Mouse (Mus musculus) duodenum, adult 2 months (tissue): Measurements from ENCODE around the gene Slx4. TPM values are rescaled to one million over a fixed set of nuclear protein-coding genes. Genes with fewer than 3 reads are reported as not detected.

Experiments used
- polyA plus RNA-seq: library from polyadenylated mRNA; depleted of rRNA; stranded (reverse); fragments of >200 nt; gene quantifications from 2 replicates; pipeline ENCODE4 v1.2.3, GENCODE M21; 2012; ENCODE audit warnings: low replicate concordance; rRNA removed

Slx4 gene
- polyA plus RNA-seq = 20.3 and 32.0 TPM in 2 replicates

GRCm38 (mm10) chr16:4003489-4004398 lies at the start of gene Slx4:
Gene Slx4, minus strand, starts transcription at chr16:4003770.

GRCm38 (mm10) chr16:4036807-4037206 lies 33.2 kb upstream of the Slx4 start, which contains the start of gene Dnase1:
Gene Dnase1, plus strand, starts transcription at chr16:4036942.

GRCm38 (mm10) chr16:3976251-3976671 lies 27.3 kb downstream of the Slx4 start, which contains the start of gene Nlrc3:
Gene Nlrc3, minus strand, starts transcription at chr16:3976632.

Other genes starting within 250 kb of the Slx4 start
- not detected in 2 replicates for gene Olfr15, start 172.9 kb downstream of the Slx4 start, polyA plus RNA-seq
- gene Zfp174, start 156.5 kb downstream of the Slx4 start, polyA plus RNA-seq = 0.18 and 0.47 TPM in 2 replicates
- 63.9 and 68.5 TPM in 2 replicates for gene Naa60, start 131.4 kb downstream of the Slx4 start, polyA plus RNA-seq
- gene Zfp597, start 119.2 kb downstream of the Slx4 start, polyA plus RNA-seq = 0.78 and 0.83 TPM in 2 replicates
- gene Gm20695, start 119.1 kb downstream of the Slx4 start, polyA plus RNA-seq = not detected in 2 replicates
- gene 1700037C18Rik, start 95.1 kb downstream of the Slx4 start, polyA plus RNA-seq = 9.4 and 13.7 TPM in 2 replicates
- gene Cluap1, start 95.0 kb downstream of the Slx4 start, polyA plus RNA-seq = 2.4 and 3.1 TPM in 2 replicates
- gene Nlrc3, start 27.1 kb downstream of the Slx4 start, polyA plus RNA-seq = 3.6 and 3.9 TPM in 2 replicates
- gene Dnase1, start 33.2 kb upstream of the Slx4 start, polyA plus RNA-seq = 28.5 and 730 TPM in 2 replicates
- gene Trap1, start 74.1 kb upstream of the Slx4 start, polyA plus RNA-seq = 38.8 and 80.8 TPM in 2 replicates
- 14.3 and 20.5 TPM in 2 replicates for gene Crebbp, start 210.2 kb upstream of the Slx4 start, polyA plus RNA-seq